25 mouse cellular contexts compared by ENCODE assay signal in the genomic region with DNA sequence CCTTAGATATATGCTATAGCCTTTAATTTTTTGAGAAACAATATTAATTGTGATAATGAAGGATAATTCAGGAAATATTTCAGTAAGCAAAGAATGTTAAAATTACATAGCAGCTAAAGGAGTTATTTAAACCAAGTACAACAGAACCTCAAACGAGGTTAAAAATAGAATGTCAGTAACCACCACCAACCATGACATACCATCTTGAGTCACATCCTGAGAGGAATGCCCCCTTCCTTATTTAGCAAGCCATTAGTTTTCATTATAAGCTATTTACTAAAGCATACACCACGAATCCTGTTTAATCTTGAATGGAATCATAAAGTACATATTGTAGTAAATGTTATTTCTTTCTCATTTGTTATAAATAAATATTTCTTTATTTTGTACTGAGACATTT.
DNase-seq lines count a peak whose midpoint lies in the region; ATAC-seq and TF ChIP-seq lines count a peak whose summit lies in the region.
"Had no signal": no experiment of that assay in that cellular context is flagged by ENCODE, and none has a peak within 500 bp of the region (broad histone marks: within the 10 kb centered on the region; RNA-seq: fewer than 3 reads in every experiment).

No protein-coding gene starts in this region.

- TF ChIP-seq RAD21 in CH12.LX (IDR thresholded peaks at IDR 0.05; ENCODE audit: low read depth, low read length) = no peak

- TF ChIP-seq EP300 in CH12.LX (IDR thresholded peaks at IDR 0.05; ENCODE audit: low read length) = 0 out of 2 replicates have a peak, but pooled peaks have one; percentile 4

- in situ Hi-C loops in CH12.LX (cut with MboI; ENCODE audit: low pct_ligation_motif_present, low pct_unique_long_range_greater_than_20kb, low sequenced_read_pairs) = no loop called here

- peaks cover 0 to 4% of the 10 kb centered on the region in 2 experiments; a peak in 1 of 4 replicates for H3K4me1 ChIP-seq in CH12.LX (ENCODE audit: control insufficient read depth in 1 of 2, insufficient read depth in 2 of 2)
- H3K4me1 ChIP-seq in heart, embryonic 11.5 days (ENCODE audit: control insufficient read depth, insufficient read depth, low read length) = no peaks in the 10 kb centered on the region

- TF ChIP-seq CTCF in CH12.LX (conservative IDR thresholded peaks at IDR 0.05 in 1 of 2, IDR thresholded peaks at IDR 0.05 in 1 of 2; ENCODE audit: low read depth in 2 of 2, low read length in 2 of 2) = no peak
- no peak for TF ChIP-seq CTCF in gastrocnemius, adult 2 months (IDR thresholded peaks at IDR 0.05)

- dilution Hi-C loops in CH12.LX (cut with MboI; ENCODE audit: extremely low pct_ligation_motif_present, extremely low pct_unique_long_range_greater_than_20kb, low sequenced_read_pairs) = no loop called here

- no peak overlapping the region for H3K4me2 ChIP-seq in CH12.LX (ENCODE audit: insufficient read depth, low read depth, poor library complexity, severe bottlenecking)
- H3K4me2 ChIP-seq in heart, embryonic 11.5 days = no peak overlapping the region

- no peaks in the 10 kb centered on the region for H3K27me3 ChIP-seq in CH12.LX (replicated peaks)
- no peaks in the 10 kb centered on the region for H3K27me3 ChIP-seq in heart, embryonic 11.5 days (ENCODE audit: control insufficient read depth, insufficient read depth, low read length)
- H3K27me3 ChIP-seq: Patski had no signal

- ATAC-seq in heart, embryonic 11.5 days (replicated peaks; ENCODE audit: insufficient number of reproducible peaks, low FRiP score, low TSS enrichment) = no peak
- ATAC-seq: activated CD4-positive, CD25-positive, alpha-beta regulatory T cell, adult 4 months; CD4-positive, CD25-positive, alpha-beta regulatory T cell, adult 4 months; Patski had no signal

- no peak overlapping the region for H3K4me3 ChIP-seq in CH12.LX (replicated peaks in 1 of 3; ENCODE audit: low read depth in 2 of 3, low read length in 2 of 3, poor library complexity in 1 of 3)
- no peak overlapping the region for H3K4me3 ChIP-seq in heart, embryonic 11.5 days (ENCODE audit: low read depth, low read length)
- H3K4me3 ChIP-seq in gastrocnemius, adult 2 months = no peak overlapping the region

- DNase-seq in 3T3-L1 (ENCODE audit: low read depth, low spot score) (peak; percentile 31), 416B (ENCODE audit: low read depth) (peak; percentile 77), CH12.LX (ENCODE audit: extremely low read depth) (peak; percentile 34)
- DNase-seq in Muller cell, postnatal 12 days (ENCODE audit: inconsistent ontology term) = peak; percentile 12
- DNase-seq in gastrocnemius, adult 2 months = no peak
- DNase-seq in frontal cortex, postnatal 10 days (ENCODE audit: low spot score in 2 of 2) = no peak
- no peak for DNase-seq in left cerebral cortex, postnatal 14 days (ENCODE audit: low spot score in 2 of 2)
- DNase-seq: adrenal gland, adult 2 months; adrenal gland, adult 8-10 months; adrenal gland, postnatal 10 days; adrenal gland, postnatal 14 days; adrenal gland, postnatal 25 days; adrenal gland, postnatal 36 days; B cell, adult 2 months; cerebellum, adult 11 months; cerebellum, adult 11-12 months; cerebellum, adult 18-20 months; cerebellum, adult 2 months; cerebellum, adult 8-10 months; cerebellum, adult 9-10 months had no signal

- H3K79me2 ChIP-seq in CH12.LX (replicated peaks; ENCODE audit: control insufficient read depth, extremely low read depth, insufficient read depth, poor library complexity, severe bottlenecking) = no peaks in the 10 kb centered on the region

- H3K9me3 ChIP-seq in CH12.LX (replicated peaks; ENCODE audit: low read length) = no peaks in the 10 kb centered on the region
- no peaks in the 10 kb centered on the region for H3K9me3 ChIP-seq in heart, embryonic 11.5 days (replicated peaks; ENCODE audit: control insufficient read depth, low read length)
- H3K9me3 ChIP-seq: G1E had no signal

- H3K9ac ChIP-seq in CH12.LX (ENCODE audit: insufficient read depth, low read depth) = no peak overlapping the region
- H3K9ac ChIP-seq in heart, embryonic 11.5 days (ENCODE audit: low read depth, low read length) = no peak overlapping the region

- no peak overlapping the region for H3K27ac ChIP-seq in CH12.LX (ENCODE audit: insufficient read depth, low read depth)
- no peak overlapping the region for H3K27ac ChIP-seq in heart, embryonic 11.5 days (ENCODE audit: low read depth, low read length)
- no peak overlapping the region for H3K27ac ChIP-seq in gastrocnemius, adult 2 months

- no peak for TF ChIP-seq POLR2A in CH12.LX (IDR thresholded peaks at IDR 0.05; ENCODE audit: low read depth, low read length)

- whole genome bisulfite sequencing in heart, embryonic 11.5 days (ENCODE audit: insufficient replicate concordance) = 64% methylated on average over 2 of the region's 2 CpGs

- H3K36me3 ChIP-seq in CH12.LX (replicated peaks in 1 of 2; ENCODE audit: control insufficient read depth in 1 of 2, insufficient read depth in 1 of 2, low read length in 1 of 2) = no peaks in the 10 kb centered on the region
- no peaks in the 10 kb centered on the region for H3K36me3 ChIP-seq in heart, embryonic 11.5 days (ENCODE audit: control insufficient read depth, insufficient read depth, low read length)
- H3K36me3 ChIP-seq: G1E had no signal

- intact Hi-C loops in gastrocnemius, adult 2 months (cut with DNase I) = no loop called here
- intact Hi-C loops in left cerebral cortex, postnatal 14 days (cut with DNase I) = no loop called here

TF ChIP-seq in CH12.LX, 34 proteins besides CTCF, POLR2A, EP300 and RAD21:
- TF ChIP-seq E2F4 (IDR thresholded peaks at IDR 0.05; ENCODE audit: insufficient replicate concordance, low read depth, low read length) (no peak), MYC (IDR thresholded peaks at IDR 0.05; ENCODE audit: low read depth, low read length) (no peak), IRF4 (IDR thresholded peaks at IDR 0.05; ENCODE audit: low read depth, low read length) (peak; percentile 39; the same call in 1 of the 2 replicates), MEF2A (IDR thresholded peaks at IDR 0.05; ENCODE audit: borderline replicate concordance, low read depth, low read length) (peak; percentile 92), GABPA (IDR thresholded peaks at IDR 0.05; ENCODE audit: insufficient replicate concordance, low read depth, low read length) (no peak), JUND (conservative IDR thresholded peaks at IDR 0.05; ENCODE audit: low read depth, low read length) (no peak)

Comparison
In these comparisons a context has a peak if more than half of its experiments do, and no peak if none do; other contexts are left out.
1. DNase-seq: peak in 3T3-L1 (single experiment), 416B (single experiment), CH12.LX (single experiment) and Muller cell, postnatal 12 days (single experiment); none in gastrocnemius, adult 2 months (single experiment), frontal cortex, postnatal 10 days (0 of 2) and left cerebral cortex, postnatal 14 days (0 of 2).